Mouse (Mus musculus): ENCODE measurements around the gene Galnt10. TPM values are rescaled to one million over a fixed set of nuclear protein-coding genes. Genes with fewer than 3 reads are reported as not detected.
A peak's percentile ranks its signal among the peaks of the same experiment; 100 is the strongest.
"Not testable (repeated sequence)": the region's sequence is repeated elsewhere in the genome, so short reads cannot be mapped to it uniquely, and the experiment has no call there.

Gene Galnt10
- total and polyA plus RNA-seq, 3 experiments, result 17.5 to 41.2 (median 21.4) TPM

DNA sequence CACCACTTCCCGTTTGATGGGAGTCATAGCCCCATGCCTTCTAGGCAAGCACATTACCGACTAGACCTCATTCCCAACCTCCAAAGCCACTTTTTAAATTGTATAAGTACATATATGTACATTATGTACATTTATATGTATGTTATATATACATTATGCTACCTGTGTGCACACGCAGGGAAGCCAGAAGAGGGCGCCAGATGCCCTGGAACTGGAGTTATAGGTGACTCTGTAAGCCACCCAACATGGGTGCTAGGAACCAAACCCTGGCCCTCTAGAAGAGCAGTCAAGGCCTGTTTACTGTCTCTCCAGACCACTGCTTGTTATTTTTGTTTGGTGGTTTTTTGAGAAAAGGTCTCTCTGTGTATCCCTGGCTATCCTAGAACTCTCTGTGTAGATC is 172.9 kb downstream of the Galnt10 start:
- no peak for TF ChIP-seq CTCF (IDR thresholded peaks at IDR 0.05; ENCODE audit: low read depth, low read length)
- no peak for TF ChIP-seq GATA1 (IDR thresholded peaks at IDR 0.05; ENCODE audit: borderline replicate concordance, low read length)
- TF ChIP-seq GATA2 (IDR thresholded peaks at IDR 0.05; ENCODE audit: borderline replicate concordance, low read depth, low read length), result no peak
- TF ChIP-seq TAL1 (conservative IDR thresholded peaks at IDR 0.05; ENCODE audit: low read depth, low read length), result no peak
- TF ChIP-seq POLR2AphosphoS5 (IDR thresholded peaks at IDR 0.05; ENCODE audit: insufficient replicate concordance, low read depth, low read length), result no peak
- H3K9me3 ChIP-seq (replicated peaks), result no peaks in the 10 kb centered on the region
- no peak overlapping the region for H3K4me3 ChIP-seq (ENCODE audit: low read depth, low read length)
- H3K27me3 ChIP-seq (ENCODE audit: insufficient read depth, low read length), result peaks cover 2% of the 10 kb centered on the region; the same call in 1 of the 2 replicates
- ATAC-seq (ENCODE audit: extremely low read depth, insufficient number of reproducible peaks, low FRiP score, poor library complexity, severe bottlenecking) (no peak), DNase-seq (ENCODE audit: low spot score) (no peak)
- H3K36me3 ChIP-seq (replicated peaks), result peaks cover 15% of the 10 kb centered on the region
- H3K4me1 ChIP-seq (ENCODE audit: insufficient read depth, low read depth, low read length), result peaks cover 2% of the 10 kb centered on the region; the same call in 1 of the 2 replicates

DNA sequence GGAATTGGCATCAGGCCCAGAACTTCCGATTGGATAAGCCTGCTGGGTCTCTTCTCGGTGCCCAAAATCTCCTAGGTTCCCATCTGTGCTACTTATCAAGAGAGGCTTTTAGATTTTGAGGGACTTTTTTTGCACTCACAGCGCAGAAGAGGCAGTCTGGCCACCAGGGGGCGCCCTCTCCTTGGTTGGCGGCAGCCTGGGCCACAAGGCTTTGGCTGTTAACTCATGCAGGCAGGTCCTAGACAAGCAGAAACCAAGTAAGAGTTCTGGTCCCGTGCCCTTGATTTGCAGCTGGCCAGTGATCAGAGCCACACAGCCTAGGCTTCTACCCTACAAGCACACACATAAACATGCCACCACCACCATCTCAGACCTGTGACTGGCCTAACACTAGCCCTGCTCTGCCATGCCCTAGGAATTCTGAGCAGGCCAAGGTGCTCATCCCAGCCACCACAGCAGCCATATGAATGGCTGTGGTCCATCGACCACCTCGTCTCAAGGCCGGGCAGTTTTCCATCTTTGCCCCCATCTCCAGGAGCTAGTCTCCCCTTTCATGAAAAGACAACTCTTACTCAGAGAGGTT is 174.8 kb downstream of the Galnt10 start:
- no peaks in the 10 kb centered on the region for H3K36me3 ChIP-seq (replicated peaks)
- TF ChIP-seq POLR2AphosphoS5 (IDR thresholded peaks at IDR 0.05; ENCODE audit: insufficient replicate concordance, low read depth, low read length) (no peak), GATA1 (IDR thresholded peaks at IDR 0.05; ENCODE audit: borderline replicate concordance, low read length) (no peak), CTCF (IDR thresholded peaks at IDR 0.05; ENCODE audit: low read depth, low read length) (peak; percentile 49), TAL1 (conservative IDR thresholded peaks at IDR 0.05; ENCODE audit: low read depth, low read length) (no peak), GATA2 (IDR thresholded peaks at IDR 0.05; ENCODE audit: borderline replicate concordance, low read depth, low read length) (no peak)
- ATAC-seq (ENCODE audit: extremely low read depth, insufficient number of reproducible peaks, low FRiP score, poor library complexity, severe bottlenecking) (no peak; the same call in 1 of the 2 replicates), DNase-seq (ENCODE audit: low spot score) (peak; percentile 45)
- peaks cover 10% of the 10 kb centered on the region for H3K4me1 ChIP-seq (ENCODE audit: insufficient read depth, low read depth, low read length)
- no peaks in the 10 kb centered on the region for H3K9me3 ChIP-seq (replicated peaks)
- no peak overlapping the region for H3K4me3 ChIP-seq (ENCODE audit: low read depth, low read length)
- peaks cover 2% of the 10 kb centered on the region; the same call in 1 of the 2 replicates for H3K27me3 ChIP-seq (ENCODE audit: insufficient read depth, low read length)

GRCm38 (mm10) chr11:57823159-57823558 is 177.9 kb downstream of the Galnt10 start:
- not testable (repeated sequence) for H3K9me3 ChIP-seq (replicated peaks); H3K4me3 ChIP-seq (ENCODE audit: low read depth, low read length); DNase-seq (ENCODE audit: low spot score); H3K36me3 ChIP-seq (replicated peaks); ATAC-seq (ENCODE audit: extremely low read depth, insufficient number of reproducible peaks, low FRiP score, poor library complexity, severe bottlenecking)
- peaks cover 21% of the 10 kb centered on the region for H3K27me3 ChIP-seq (ENCODE audit: insufficient read depth, low read length)
- H3K4me1 ChIP-seq (ENCODE audit: insufficient read depth, low read depth, low read length), result peaks cover 10% of the 10 kb centered on the region

DNA sequence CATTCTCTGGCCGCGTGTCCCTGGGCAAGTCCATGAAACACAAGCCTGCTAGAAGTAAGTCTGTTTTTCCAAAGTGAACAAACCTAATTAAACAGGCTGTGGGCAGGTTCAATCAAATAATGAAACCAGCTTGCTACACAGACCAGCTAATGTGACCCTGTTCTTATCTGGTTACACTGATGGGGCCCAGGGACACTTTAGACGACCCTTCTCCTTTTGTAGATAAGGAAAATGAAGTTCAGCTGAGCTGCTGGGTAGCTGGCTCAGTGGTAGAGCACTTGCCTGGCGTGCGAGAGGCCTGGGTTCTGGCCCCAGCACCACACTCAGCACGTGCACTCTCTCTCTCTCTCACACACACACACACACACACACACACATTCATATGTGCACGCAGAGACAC is 178.5 kb downstream of the Galnt10 start:
- no peaks in the 10 kb centered on the region for H3K9me3 ChIP-seq (replicated peaks)
- peaks cover 22% of the 10 kb centered on the region for H3K27me3 ChIP-seq (ENCODE audit: insufficient read depth, low read length)
- H3K4me3 ChIP-seq (ENCODE audit: low read depth, low read length), result no peak overlapping the region
- no peak for TF ChIP-seq GATA2 (IDR thresholded peaks at IDR 0.05; ENCODE audit: borderline replicate concordance, low read depth, low read length)
- TF ChIP-seq TAL1 (conservative IDR thresholded peaks at IDR 0.05; ENCODE audit: low read depth, low read length), result no peak
- TF ChIP-seq CTCF (IDR thresholded peaks at IDR 0.05; ENCODE audit: low read depth, low read length), result no peak
- no peak for TF ChIP-seq POLR2AphosphoS5 (IDR thresholded peaks at IDR 0.05; ENCODE audit: insufficient replicate concordance, low read depth, low read length)
- TF ChIP-seq GATA1 (IDR thresholded peaks at IDR 0.05; ENCODE audit: borderline replicate concordance, low read length), result no peak
- ATAC-seq (ENCODE audit: extremely low read depth, insufficient number of reproducible peaks, low FRiP score, poor library complexity, severe bottlenecking) (no peak), DNase-seq (ENCODE audit: low spot score) (no peak)
- H3K4me1 ChIP-seq (ENCODE audit: insufficient read depth, low read depth, low read length), result peaks cover 10% of the 10 kb centered on the region
- H3K36me3 ChIP-seq (replicated peaks), result no peaks in the 10 kb centered on the region

GRCm38 (mm10) chr11:57825234-57825633 is 180.0 kb downstream of the Galnt10 start:
- H3K36me3 ChIP-seq (replicated peaks); DNase-seq (ENCODE audit: low spot score); H3K4me1 ChIP-seq (ENCODE audit: insufficient read depth, low read depth, low read length); H3K4me3 ChIP-seq (ENCODE audit: low read depth, low read length); H3K9me3 ChIP-seq (replicated peaks); ATAC-seq (ENCODE audit: extremely low read depth, insufficient number of reproducible peaks, low FRiP score, poor library complexity, severe bottlenecking): not testable (repeated sequence)
- peaks cover 35% of the 10 kb centered on the region for H3K27me3 ChIP-seq (ENCODE audit: insufficient read depth, low read length)

- TF ChIP-seq GATA1 (IDR thresholded peaks at IDR 0.05; ENCODE audit: borderline replicate concordance, low read length), result no peak
- no peak for TF ChIP-seq POLR2AphosphoS5 (IDR thresholded peaks at IDR 0.05; ENCODE audit: insufficient replicate concordance, low read depth, low read length)
- no peak for TF ChIP-seq GATA2 (IDR thresholded peaks at IDR 0.05; ENCODE audit: borderline replicate concordance, low read depth, low read length)
- TF ChIP-seq TAL1 (conservative IDR thresholded peaks at IDR 0.05; ENCODE audit: low read depth, low read length), result no peak
- TF ChIP-seq CTCF (IDR thresholded peaks at IDR 0.05; ENCODE audit: low read depth, low read length), result no peak
- no peaks in the 10 kb centered on the region for H3K36me3 ChIP-seq (replicated peaks)
- peaks cover 8% of the 10 kb centered on the region for H3K4me1 ChIP-seq (ENCODE audit: insufficient read depth, low read depth, low read length)
- no peak for DNase-seq (ENCODE audit: low spot score)
- peaks cover 47% of the 10 kb centered on the region for H3K27me3 ChIP-seq (ENCODE audit: insufficient read depth, low read length)
- H3K4me3 ChIP-seq (ENCODE audit: low read depth, low read length), result no peak overlapping the region
- no peaks in the 10 kb centered on the region for H3K9me3 ChIP-seq (replicated peaks)
- no peak for ATAC-seq (ENCODE audit: extremely low read depth, insufficient number of reproducible peaks, low FRiP score, poor library complexity, severe bottlenecking)
These were observed 182.0 kb downstream of the Galnt10 start for GRCm38 (mm10) chr11:57827048-57827914.

Data from G1E (cell line).